Mouse (Mus musculus) mammary gland, adult 2 months (tissue): ENCODE data around the gene Ccdc149. TPM values are rescaled to one million over a fixed set of nuclear protein-coding genes. Genes with fewer than 3 reads are reported as not detected.

Source experiments
- polyA plus RNA-seq: library from polyadenylated mRNA; depleted of rRNA; stranded (reverse); fragments of >200 nt; gene quantifications from 2 replicates; pipeline ENCODE4 v1.2.3, GENCODE M21; 2012; ENCODE audit warnings: low replicate concordance; rRNA removed

Gene Ccdc149
- polyA plus RNA-seq: 1.2 and 1.4 TPM in 2 replicates

GRCm38 (mm10) chr5:52470991-52471801 lies at the start of gene Ccdc149:
Gene Ccdc149, minus strand, starts transcription at chr5:52471521.

GRCm38 (mm10) chr5:52363468-52364150 lies 107.7 kb downstream of the Ccdc149 start, which contains the start of gene Sod3:
Gene Sod3, plus strand, starts transcription at chr5:52363791.

Other genes with a start within 250 kb of the Ccdc149 start
- 119 and 182 TPM in 2 replicates for gene Sod3, start 107.7 kb downstream of the Ccdc149 start, polyA plus RNA-seq
- gene Lgi2, start 94.9 kb upstream of the Ccdc149 start, polyA plus RNA-seq: 1.3 and 1.7 TPM in 2 replicates
- gene Sepsecs, start 198.2 kb upstream of the Ccdc149 start, polyA plus RNA-seq: 2.7 and 8.1 TPM in 2 replicates